Mouse (Mus musculus): ENCODE measurements around the gene Cox7a2l. TPM values are rescaled to one million over a fixed set of nuclear protein-coding genes. Genes with fewer than 3 reads are reported as not detected.

Gene Cox7a2l
- total and polyA plus RNA-seq, 3 experiments, result 206 TPM; not detected in 1

DNA sequence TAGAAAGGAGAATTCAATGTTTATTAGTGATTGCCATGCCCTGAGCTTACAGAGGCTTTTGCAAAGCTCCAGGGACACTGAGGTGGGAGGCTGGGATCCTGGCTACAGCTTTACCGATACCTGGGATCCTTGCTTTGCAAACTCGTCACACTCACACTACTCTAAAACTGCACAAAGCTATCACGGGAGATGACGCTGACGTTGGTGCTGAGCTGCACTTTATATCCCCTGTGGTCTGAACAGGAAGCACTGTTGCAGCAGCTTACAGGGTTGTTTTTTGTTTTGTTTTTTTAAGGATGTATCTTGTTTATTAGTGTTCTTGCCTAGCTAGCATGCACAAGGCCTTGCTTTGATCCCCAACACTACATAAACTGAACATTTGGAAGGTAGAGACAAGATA is 63.5 kb downstream of the Cox7a2l start:
- no peak overlapping the region for H3K9ac ChIP-seq (ENCODE audit: control insufficient read depth, low read depth, low read length, poor library complexity, severe bottlenecking)
- no peak overlapping the region for H3K4me3 ChIP-seq (ENCODE audit: control insufficient read depth in 1 of 2, insufficient read depth in 1 of 2, low read depth in 2 of 2, low read length in 2 of 2)
- no peaks in the 10 kb centered on the region for H3K9me3 ChIP-seq (replicated peaks; ENCODE audit: insufficient read depth, low read length)
- no peaks in the 10 kb centered on the region; a peak in 1 of 4 replicates for H3K27me3 ChIP-seq (ENCODE audit: control insufficient read depth in 1 of 2, insufficient read depth in 2 of 2, low read length in 2 of 2)
- no peak overlapping the region for H3K27ac ChIP-seq (ENCODE audit: control insufficient read depth, low read depth, low read length)
- no peak for DNase-seq (ENCODE audit: low read depth, low spot score)
- H3K79me2 ChIP-seq (ENCODE audit: control insufficient read depth, insufficient read depth, low read length, poor library complexity), result no peaks in the 10 kb centered on the region
- peaks cover 0 to 7% of the 10 kb centered on the region in 2 experiments; a peak in 2 of 4 replicates for H3K36me3 ChIP-seq (ENCODE audit: control insufficient read depth in 1 of 2, insufficient read depth in 2 of 2, low read length in 2 of 2)
- H3K4me1 ChIP-seq (ENCODE audit: control insufficient read depth in 1 of 2, insufficient read depth in 2 of 2, low read length in 2 of 2), result no peaks in the 10 kb centered on the region
- TF ChIP-seq ZKSCAN1 (IDR thresholded peaks at IDR 0.05; ENCODE audit: low read depth, low read length) (no peak), TCF12 (IDR thresholded peaks at IDR 0.05; ENCODE audit: low read depth, low read length) (no peak), MAZ (IDR thresholded peaks at IDR 0.05; ENCODE audit: low read depth, low read length) (no peak), RAD21 (IDR thresholded peaks at IDR 0.05; ENCODE audit: low read depth, low read length) (no peak), MXI1 (IDR thresholded peaks at IDR 0.05; ENCODE audit: low read depth, low read length) (no peak), MYB (IDR thresholded peaks at IDR 0.05; ENCODE audit: low read depth, low read length) (no peak), TBP (IDR thresholded peaks at IDR 0.05; ENCODE audit: low read depth, low read length) (no peak), CHD2 (IDR thresholded peaks at IDR 0.05; ENCODE audit: low read length) (no peak), USF2 (IDR thresholded peaks at IDR 0.05; ENCODE audit: borderline replicate concordance in 1 of 2, insufficient read depth in 1 of 2, low read depth in 1 of 2, low read length in 2 of 2) (no peak)

DNA sequence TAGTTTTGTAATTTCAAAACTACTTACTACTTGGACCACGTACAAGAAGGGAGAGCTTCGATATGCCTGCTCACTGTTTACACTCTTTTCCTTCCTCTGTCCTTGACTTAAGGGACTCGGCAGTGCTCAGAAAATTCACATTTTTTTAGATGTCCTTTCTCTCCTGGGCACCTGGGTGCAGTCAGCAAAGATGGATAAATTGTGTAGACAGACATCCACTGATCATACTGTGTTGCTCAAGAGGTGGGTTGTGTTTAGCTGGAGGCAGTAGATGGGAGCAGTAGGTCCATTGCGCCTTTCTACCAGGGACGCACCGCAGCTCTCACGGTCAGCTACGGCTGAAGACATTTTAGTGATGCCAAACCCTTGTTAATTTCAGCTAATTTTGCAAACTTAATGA is 64.7 kb downstream of the Cox7a2l start:
- H3K36me3 ChIP-seq (ENCODE audit: control insufficient read depth in 1 of 2, insufficient read depth in 2 of 2, low read length in 2 of 2), result peaks cover 0 to 9% of the 10 kb centered on the region in 2 experiments; a peak in 2 of 4 replicates

More for the DNA sequence above, 64.7 kb downstream of the Cox7a2l start:
- no peaks in the 10 kb centered on the region for H3K4me1 ChIP-seq (ENCODE audit: control insufficient read depth in 1 of 2, insufficient read depth in 2 of 2, low read length in 2 of 2)
- H3K27ac ChIP-seq (ENCODE audit: control insufficient read depth, low read depth, low read length), result no peak overlapping the region
- no peak for TF ChIP-seq RCOR1 (IDR thresholded peaks at IDR 0.05; ENCODE audit: low read depth, low read length)
- no peak for TF ChIP-seq POLR2AphosphoS2 (IDR thresholded peaks at IDR 0.05; ENCODE audit: low read length)
- TF ChIP-seq JUND (IDR thresholded peaks at IDR 0.05; ENCODE audit: low read depth, low read length), result no peak
- no peak for TF ChIP-seq EP300 (IDR thresholded peaks at IDR 0.05; ENCODE audit: low read depth in 1 of 2, low read length in 2 of 2)
- TF ChIP-seq MYB (IDR thresholded peaks at IDR 0.05; ENCODE audit: low read depth, low read length), result no peak
- no peak for TF ChIP-seq RAD21 (IDR thresholded peaks at IDR 0.05; ENCODE audit: low read depth, low read length)
- TF ChIP-seq E2F4 (IDR thresholded peaks at IDR 0.05; ENCODE audit: borderline replicate concordance, low read depth, low read length), result no peak
- no peak for TF ChIP-seq BHLHE40 (IDR thresholded peaks at IDR 0.05; ENCODE audit: borderline replicate concordance, low read depth, low read length)
- TF ChIP-seq TCF12 (IDR thresholded peaks at IDR 0.05; ENCODE audit: low read depth, low read length), result no peak
- no peak for TF ChIP-seq CTCF (IDR thresholded peaks at IDR 0.05 in 2 of 3, conservative IDR thresholded peaks at IDR 0.05 in 1 of 3; ENCODE audit: control insufficient read depth in 1 of 3, insufficient read depth in 1 of 3, low read depth in 2 of 3, low read length in 3 of 3, poor library complexity in 1 of 3, severe bottlenecking in 1 of 3)
- no peak for TF ChIP-seq MEF2A (IDR thresholded peaks at IDR 0.05; ENCODE audit: extremely low read depth, insufficient replicate concordance, low read depth, low read length, poor library complexity, severe bottlenecking)
- TF ChIP-seq MAZ (IDR thresholded peaks at IDR 0.05; ENCODE audit: low read depth, low read length), result no peak
- TF ChIP-seq ZKSCAN1 (IDR thresholded peaks at IDR 0.05; ENCODE audit: low read depth, low read length), result no peak
- H3K79me2 ChIP-seq (ENCODE audit: control insufficient read depth, insufficient read depth, low read length, poor library complexity), result no peaks in the 10 kb centered on the region
- no peaks in the 10 kb centered on the region for H3K9me3 ChIP-seq (replicated peaks; ENCODE audit: insufficient read depth, low read length)
- no peak for DNase-seq (ENCODE audit: low read depth, low spot score)
- no peak overlapping the region for H3K4me3 ChIP-seq (ENCODE audit: control insufficient read depth in 1 of 2, insufficient read depth in 1 of 2, low read depth in 2 of 2, low read length in 2 of 2)
- H3K9ac ChIP-seq (ENCODE audit: control insufficient read depth, low read depth, low read length, poor library complexity, severe bottlenecking), result no peak overlapping the region
- H3K27me3 ChIP-seq (ENCODE audit: control insufficient read depth in 1 of 2, insufficient read depth in 2 of 2, low read length in 2 of 2), result no peaks in the 10 kb centered on the region; a peak in 1 of 4 replicates

Other genes starting within 250 kb of the Cox7a2l start
- gene Eml4, start 166.4 kb downstream of the Cox7a2l start, total RNA-seq (2012; rRNA removed), result 25.6 and 30.7 TPM in 2 replicates
- gene Eml4, start 166.4 kb downstream of the Cox7a2l start, polyA plus RNA-seq (2012; ENCODE audit: insufficient read depth in 1 of 2, insufficient read length in 2 of 2, low read depth in 1 of 2, low replicate concordance in 2 of 2, missing spikeins in 1 of 2), result 10 to 100 TPM in 1 of 2 experiments, not detected in 1; 42.4 TPM
- gene Kcng3, start 114.6 kb upstream of the Cox7a2l start, total RNA-seq (2012; rRNA removed), result not detected in 2 replicates
- gene Kcng3, start 114.6 kb upstream of the Cox7a2l start, polyA plus RNA-seq (2012; ENCODE audit: insufficient read depth in 1 of 2, insufficient read length in 2 of 2, low read depth in 1 of 2, low replicate concordance in 2 of 2, missing spikeins in 1 of 2), result not detected
- gene Mta3, start 188.8 kb upstream of the Cox7a2l start, total RNA-seq (2012; rRNA removed), result 25.1 and 28.8 TPM in 2 replicates
- 10 to 100 TPM in 1 of 2 experiments, not detected in 1; 58.2 TPM for gene Mta3, start 188.8 kb upstream of the Cox7a2l start, polyA plus RNA-seq (2012; ENCODE audit: insufficient read depth in 1 of 2, insufficient read length in 2 of 2, low read depth in 1 of 2, low replicate concordance in 2 of 2, missing spikeins in 1 of 2)